Mouse (Mus musculus) MEL (cell line): ENCODE results near the gene Prrg3. TPM values are rescaled to one million over a fixed set of nuclear protein-coding genes. Genes with fewer than 3 reads are reported as not detected.

Source experiments
- DNase-seq: peaks from one replicate; pipeline ENCODE4 v3.0.0; 2011; ENCODE audit warnings: low read depth, low spot score
- H3K27ac ChIP-seq: 2 replicates; pipeline ENCODE4 v1.5.1; 2012; ENCODE audit warnings: low read depth, mild to moderate bottlenecking, control low read depth, low read length, moderate library complexity; ENCODE audit not compliant: control insufficient read depth
- H3K27me3 ChIP-seq, 2 experiments: fragments of 150-350 bp in 1 of 2; sonication (generic) in 1 of 2; 2 replicates each; pipeline ENCODE4 v1.6.1; 2012; ENCODE audit warnings: low read length in 2 of 2, mild to moderate bottlenecking in 2 of 2, improper control_type of control experiment in 1 of 2, moderate library complexity in 1 of 2; ENCODE audit not compliant: insufficient read depth in 2 of 2, control insufficient read depth in 1 of 2
- H3K36me3 ChIP-seq, 2 experiments: 2 replicates each; pipeline ENCODE4 v1.6.1; 2012 to 2014; ENCODE audit warnings: low read length in 2 of 2, improper control_type of control experiment in 1 of 2, inconsistent platforms in 1 of 2, mild to moderate bottlenecking in 1 of 2; ENCODE audit not compliant: insufficient read depth in 2 of 2, control insufficient read depth in 1 of 2
- H3K4me1 ChIP-seq, 2 experiments: fragments of 150-350 bp in 1 of 2; sonication (generic) in 1 of 2; 2 replicates each; pipeline ENCODE4 v1.6.1; 2012; ENCODE audit warnings: low read length in 2 of 2, improper control_type of control experiment in 1 of 2, mild to moderate bottlenecking in 1 of 2; ENCODE audit not compliant: insufficient read depth in 2 of 2, control insufficient read depth in 1 of 2
- H3K4me3 ChIP-seq, 2 experiments: fragments of 150-350 bp in 1 of 2; sonication (generic) in 1 of 2; 2 replicates each; pipeline ENCODE4 v1.5.1; 2012; ENCODE audit warnings: low read depth in 2 of 2, low read length in 2 of 2, mild to moderate bottlenecking in 2 of 2, moderate library complexity in 2 of 2, control low read depth in 1 of 2, improper control_type of control experiment in 1 of 2; ENCODE audit not compliant: control insufficient read depth in 1 of 2, insufficient read depth in 1 of 2
- H3K79me2 ChIP-seq: 2 replicates; pipeline ENCODE4 v1.6.1; 2012; ENCODE audit warnings: mild to moderate bottlenecking, low read length, moderate library complexity; ENCODE audit not compliant: control insufficient read depth, poor library complexity, insufficient read depth
- H3K9ac ChIP-seq: 2 replicates; pipeline ENCODE4 v1.6.1; 2012; ENCODE audit warnings: low read depth, mild to moderate bottlenecking, control low read depth, low read length, moderate library complexity; ENCODE audit not compliant: control insufficient read depth, poor library complexity, severe bottlenecking
- H3K9me3 ChIP-seq: fragments of 150-350 bp; sonication (generic); replicated peaks from 2 replicates; pipeline ENCODE4 v1.6.1; 2012; ENCODE audit warnings: mild to moderate bottlenecking, low read length, improper control_type of control experiment, moderate library complexity; ENCODE audit not compliant: insufficient read depth
- CHD2 ChIP-seq: IDR thresholded peaks from 2 replicates; pipeline ENCODE4 v1.6.1; 2011; ENCODE audit warnings: low read length, improper control_type of control experiment
- EP300 ChIP-seq, 2 experiments: IDR thresholded peaks; 2 replicates each; pipeline ENCODE4 v1.6.1; 2011; ENCODE audit warnings: improper control_type of control experiment in 2 of 2, low read length in 2 of 2, low read depth in 1 of 2, mild to moderate bottlenecking in 1 of 2
- HCFC1 ChIP-seq: IDR thresholded peaks from 2 replicates; pipeline ENCODE4 v1.6.1; 2012; ENCODE audit warnings: low read depth, mild to moderate bottlenecking, inconsistent platforms, low read length, improper control_type of control experiment, moderate library complexity
- JUND ChIP-seq: IDR thresholded peaks from 2 replicates; pipeline ENCODE4 v1.6.1; 2011; ENCODE audit warnings: low read depth, mild to moderate bottlenecking, improper control_type of control experiment, low read length
- MAFK ChIP-seq: IDR thresholded peaks from 2 replicates; pipeline ENCODE4 v1.6.1; 2011; ENCODE audit warnings: low read depth, mild to moderate bottlenecking, low read length, improper control_type of control experiment, borderline replicate concordance
- MAX ChIP-seq: IDR thresholded peaks from 2 replicates; pipeline ENCODE4 v1.6.1; 2011; ENCODE audit warnings: low read length, improper control_type of control experiment
- MAZ ChIP-seq: IDR thresholded peaks from 2 replicates; pipeline ENCODE4 v1.6.1; 2012; ENCODE audit warnings: low read depth, mild to moderate bottlenecking, inconsistent platforms, low read length, improper control_type of control experiment
- MEF2A ChIP-seq: IDR thresholded peaks from 2 replicates; pipeline ENCODE4 v1.6.1; 2014; ENCODE audit warnings: low read depth, mild to moderate bottlenecking, inconsistent platforms, low read length, improper control_type of control experiment; ENCODE audit not compliant: poor library complexity, insufficient replicate concordance, severe bottlenecking; ENCODE audit errors: extremely low read depth
- MXI1 ChIP-seq: IDR thresholded peaks from 2 replicates; pipeline ENCODE4 v1.6.1; 2011; ENCODE audit warnings: mild to moderate bottlenecking, low read depth, low read length, improper control_type of control experiment
- MYB ChIP-seq: IDR thresholded peaks from 2 replicates; pipeline ENCODE4 v1.6.1; 2011; ENCODE audit warnings: mild to moderate bottlenecking, low read depth, low read length, improper control_type of control experiment
- MYC ChIP-seq: IDR thresholded peaks from 2 replicates; pipeline ENCODE4 v1.6.1; 2011; ENCODE audit warnings: low read depth, mild to moderate bottlenecking, low read length, improper control_type of control experiment, moderate library complexity
- NELFE ChIP-seq: IDR thresholded peaks from 2 replicates; pipeline ENCODE4 v1.6.1; 2011; ENCODE audit warnings: low read depth, low read length, improper control_type of control experiment
- NRF1 ChIP-seq: IDR thresholded peaks from 2 replicates; pipeline ENCODE4 v1.6.1; 2014; ENCODE audit warnings: low read depth, mild to moderate bottlenecking, inconsistent platforms, low read length, improper control_type of control experiment, moderate library complexity; ENCODE audit not compliant: poor library complexity, insufficient read depth, severe bottlenecking
- POLR2A ChIP-seq, 2 experiments: IDR thresholded peaks; 2 replicates each; pipeline ENCODE4 v1.6.1; 2011 to 2012; ENCODE audit warnings: low read length in 2 of 2, mild to moderate bottlenecking in 2 of 2, control low read depth in 1 of 2, improper control_type of control experiment in 1 of 2, low read depth in 1 of 2, moderate library complexity in 1 of 2; ENCODE audit not compliant: control insufficient read depth in 1 of 2, insufficient read depth in 1 of 2, poor library complexity in 1 of 2
- RAD21 ChIP-seq: IDR thresholded peaks from 2 replicates; pipeline ENCODE4 v1.6.1; 2011; ENCODE audit warnings: mild to moderate bottlenecking, low read depth, low read length, improper control_type of control experiment
- RCOR1 ChIP-seq: IDR thresholded peaks from 2 replicates; pipeline ENCODE4 v1.6.1; 2012; ENCODE audit warnings: low read depth, mild to moderate bottlenecking, inconsistent platforms, low read length, improper control_type of control experiment
- SIN3A ChIP-seq: IDR thresholded peaks from 2 replicates; pipeline ENCODE4 v1.6.1; 2012; ENCODE audit warnings: low read length, improper control_type of control experiment, inconsistent platforms
- SMC3 ChIP-seq: IDR thresholded peaks from 2 replicates; pipeline ENCODE4 v1.6.1; 2011; ENCODE audit warnings: low read depth, low read length, improper control_type of control experiment
- TAL1 ChIP-seq: IDR thresholded peaks from 2 replicates; pipeline ENCODE4 v1.6.1; 2012; ENCODE audit warnings: mild to moderate bottlenecking, inconsistent platforms, low read length, moderate library complexity, mixed read lengths
- TBP ChIP-seq: IDR thresholded peaks from 2 replicates; pipeline ENCODE4 v1.8.0; 2011; ENCODE audit warnings: low read depth, low read length, improper control_type of control experiment
- TCF12 ChIP-seq: IDR thresholded peaks from 2 replicates; pipeline ENCODE4 v1.6.1; 2014; ENCODE audit warnings: low read depth, mild to moderate bottlenecking, inconsistent platforms, low read length, improper control_type of control experiment, moderate library complexity
- UBTF ChIP-seq: IDR thresholded peaks from 2 replicates; pipeline ENCODE4 v1.6.1; 2012; ENCODE audit warnings: low read depth, mild to moderate bottlenecking, inconsistent platforms, low read length, improper control_type of control experiment, moderate library complexity, borderline replicate concordance; ENCODE audit not compliant: insufficient read depth
- USF1 ChIP-seq: IDR thresholded peaks from 2 replicates; pipeline ENCODE4 v1.6.1; 2014; ENCODE audit warnings: low read depth, mild to moderate bottlenecking, inconsistent platforms, low read length, improper control_type of control experiment, moderate library complexity
- USF2 ChIP-seq, 2 experiments: IDR thresholded peaks; 2 replicates each; pipeline ENCODE4 v1.6.1; 2011 to 2012; ENCODE audit warnings: improper control_type of control experiment in 2 of 2, low read length in 2 of 2, borderline replicate concordance in 1 of 2, inconsistent platforms in 1 of 2, low read depth in 1 of 2, mild to moderate bottlenecking in 1 of 2; ENCODE audit not compliant: insufficient read depth in 1 of 2
- ZKSCAN1 ChIP-seq: IDR thresholded peaks from 2 replicates; pipeline ENCODE4 v1.6.1; 2012; ENCODE audit warnings: low read depth, mild to moderate bottlenecking, inconsistent platforms, low read length, improper control_type of control experiment, moderate library complexity
- ZMIZ1 ChIP-seq: IDR thresholded peaks from 2 replicates; pipeline ENCODE4 v1.6.1; 2012; ENCODE audit warnings: low read depth, mild to moderate bottlenecking, inconsistent platforms, low read length, improper control_type of control experiment, moderate library complexity
- ZNF384 ChIP-seq: IDR thresholded peaks from 2 replicates; pipeline ENCODE4 v1.6.1; 2012; ENCODE audit warnings: low read depth, mild to moderate bottlenecking, inconsistent platforms, low read length, improper control_type of control experiment
- polyA plus RNA-seq, 2 experiments: library from polyadenylated mRNA; stranded (reverse) in 1 of 2; unstranded in 1 of 2; fragments of >175 nt in 1 of 2; fragments of >200 nt in 1 of 2; gene quantifications; 2 replicates each; pipeline versions ENCODE4 v1.2.1 to v1.2.4; 2012; ENCODE audit warnings: low replicate concordance in 2 of 2, low read depth in 1 of 2; ENCODE audit not compliant: insufficient read length in 2 of 2, insufficient read depth in 1 of 2, missing spikeins in 1 of 2
- total RNA-seq: library from RNA; depleted of rRNA; stranded (reverse); fragments of 300-350 nt; gene quantifications from 2 replicates; pipeline ENCODE4 v1.2.3, GENCODE M21; 2012

Gene Prrg3
- total and polyA plus RNA-seq, 3 experiments: not detected

DNA sequence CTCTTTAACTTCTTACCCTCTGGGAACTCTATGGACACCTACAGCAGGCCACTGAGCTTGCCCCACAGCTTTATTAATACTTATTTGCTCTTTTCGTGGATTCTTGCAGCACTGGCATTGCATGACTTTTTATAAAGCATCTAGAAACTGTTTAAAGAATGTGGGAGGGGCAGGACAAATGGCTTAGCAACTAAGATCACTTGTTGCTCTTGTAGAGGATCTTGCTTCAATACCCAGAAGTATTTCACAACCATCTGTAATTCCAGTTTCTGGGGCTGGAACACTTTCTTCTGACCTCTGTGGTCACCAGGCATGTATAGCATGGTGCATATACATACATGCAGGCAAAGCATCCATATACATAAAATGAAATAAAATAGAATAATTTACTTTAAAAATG, 33.5 kb downstream of the Prrg3 start:
- Histone ChIP-seq H3K4me1 (no peaks in the 10 kb centered on the region), H3K79me2 (no peaks in the 10 kb centered on the region), H3K36me3 (no peaks in the 10 kb centered on the region), H3K4me3 (no peak overlapping the region), H3K27ac (no peak overlapping the region), H3K9me3 (no peaks in the 10 kb centered on the region), H3K9ac (no peak overlapping the region), H3K27me3 (no peaks in the 10 kb centered on the region)
- TF ChIP-seq CHD2 (no peak), USF2 (IDR thresholded peaks at IDR 0.05; ENCODE audit: borderline replicate concordance in 1 of 2, insufficient read depth in 1 of 2, low read depth in 1 of 2, low read length in 2 of 2) (no peak), USF1 (no peak), MAX (no peak), MYC (no peak), MEF2A (no peak), TBP (no peak), MAFK (no peak), NELFE (no peak), TAL1 (no peak), HCFC1 (no peak), ZMIZ1 (no peak)
- no peak for DNase-seq

DNA sequence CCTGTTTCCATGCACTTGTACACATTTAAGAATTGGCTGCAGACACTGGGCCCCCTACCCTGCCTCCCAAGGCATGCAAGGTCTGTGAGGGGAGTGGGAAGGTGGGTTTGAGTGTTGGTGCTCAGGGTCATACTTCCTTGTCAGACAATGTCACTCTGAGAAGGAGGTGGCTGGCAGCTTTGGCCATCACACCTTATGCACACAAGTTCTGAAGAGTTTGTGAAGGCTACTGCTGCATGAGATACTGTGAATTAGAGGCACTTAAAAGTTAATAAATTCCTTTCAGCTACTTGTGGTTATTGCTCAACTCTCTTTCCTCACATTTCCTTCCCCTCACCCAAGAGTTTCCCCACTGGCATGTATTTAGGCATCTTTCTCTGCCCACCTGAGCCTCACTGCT, 47.5 kb downstream of the Prrg3 start:
- no peaks in the 10 kb centered on the region for H3K79me2 ChIP-seq
- TF ChIP-seq RAD21: no peak
- no peak for TF ChIP-seq UBTF
- TF ChIP-seq USF1: no peak
- TF ChIP-seq USF2 (IDR thresholded peaks at IDR 0.05; ENCODE audit: borderline replicate concordance in 1 of 2, insufficient read depth in 1 of 2, low read depth in 1 of 2, low read length in 2 of 2): no peak
- TF ChIP-seq JUND: no peak
- no peak for TF ChIP-seq SMC3
- TF ChIP-seq ZMIZ1: no peak
- TF ChIP-seq EP300 (IDR thresholded peaks at IDR 0.05; ENCODE audit: low read depth in 1 of 2, low read length in 2 of 2): no peak
- TF ChIP-seq TCF12: no peak
- no peak for TF ChIP-seq MAZ
- no peak for TF ChIP-seq MAFK
- no peak for TF ChIP-seq NRF1
- TF ChIP-seq ZNF384: no peak
- TF ChIP-seq ZKSCAN1: no peak
- TF ChIP-seq MYB: no peak
- no peak for TF ChIP-seq POLR2A (IDR thresholded peaks at IDR 0.05; ENCODE audit: control insufficient read depth in 1 of 2, insufficient read depth in 1 of 2, low read depth in 1 of 2, low read length in 2 of 2, poor library complexity in 1 of 2)
- TF ChIP-seq SIN3A: no peak
- TF ChIP-seq RCOR1: no peak
- TF ChIP-seq CHD2: no peak
- TF ChIP-seq MXI1: no peak
- TF ChIP-seq, all 39 proteins: peak for 0
- H3K9me3 ChIP-seq: no peaks in the 10 kb centered on the region
- DNase-seq: no peak
- H3K9ac ChIP-seq: no peak overlapping the region
- no peaks in the 10 kb centered on the region for H3K4me1 ChIP-seq
- no peaks in the 10 kb centered on the region for H3K27me3 ChIP-seq
- H3K36me3 ChIP-seq: no peaks in the 10 kb centered on the region
- H3K27ac ChIP-seq: no peak overlapping the region
- H3K4me3 ChIP-seq: no peak overlapping the region
